Comparison of ENCODE assay signal across 29 mouse cellular contexts in the genomic region with DNA sequence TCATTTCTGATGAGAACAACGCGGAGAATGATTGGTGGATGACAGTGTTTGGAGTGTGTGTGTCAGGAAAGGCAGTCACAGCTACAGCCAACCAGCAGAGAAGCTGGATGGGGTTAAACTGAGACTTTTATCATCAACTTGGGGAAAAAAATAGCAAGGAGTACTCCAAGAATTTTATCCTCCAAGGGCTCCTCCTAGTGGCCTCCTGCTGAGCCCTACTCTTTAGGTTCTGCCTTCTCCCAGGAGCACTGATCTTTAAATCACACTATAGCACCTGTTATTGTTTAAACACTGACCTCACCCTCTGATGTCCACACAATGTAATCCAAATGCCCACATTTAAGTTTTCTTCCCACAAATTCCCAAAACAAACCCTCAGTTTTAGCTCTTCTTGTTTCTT. TPM values are rescaled to one million over a fixed set of nuclear protein-coding genes. Genes with fewer than 3 reads are reported as not detected.
A peak's percentile ranks its signal among the peaks of the same experiment; 100 is the strongest.
DNase-seq lines count a peak whose midpoint lies in the region; ATAC-seq and TF ChIP-seq lines count a peak whose summit lies in the region.
"Had no signal": no experiment of that assay in that cellular context is flagged by ENCODE, and none has a peak within 500 bp of the region (broad histone marks: within the 10 kb centered on the region; RNA-seq: fewer than 3 reads in every experiment).

No protein-coding gene starts in this region.

- no peak overlapping the region for H3K4me3 ChIP-seq in forebrain, postnatal 0 days (ENCODE audit: low read depth, low read length)
- H3K4me3 ChIP-seq in forebrain, embryonic 16.5 days (replicated peaks; ENCODE audit: low read length), result no peak overlapping the region
- no peak overlapping the region for H3K4me3 ChIP-seq in hindbrain, postnatal 0 days (ENCODE audit: low read length)
- H3K4me3 ChIP-seq: embryonic facial prominence, embryonic 13.5 days; forebrain, embryonic 15.5 days; heart, embryonic 12.5 days; hindbrain, embryonic 12.5 days; kidney, embryonic 15.5 days; limb, embryonic 10.5 days; liver, embryonic 13.5 days; midbrain, embryonic 13.5 days; neural tube, embryonic 13.5 days had no signal

- 76% methylated on average over 2 of the region's 2 CpGs for WGBS in forebrain, postnatal 0 days
- 61% methylated on average over 2 of the region's 2 CpGs for WGBS in forebrain, embryonic 16.5 days
- WGBS in hindbrain, postnatal 0 days, result 73% methylated on average over 2 of the region's 2 CpGs

- H3K4me1 ChIP-seq in forebrain, postnatal 0 days (ENCODE audit: insufficient read depth), result no peaks in the 10 kb centered on the region
- no peaks in the 10 kb centered on the region for H3K4me1 ChIP-seq in forebrain, embryonic 16.5 days (replicated peaks; ENCODE audit: control insufficient read depth, insufficient read depth, low read length)
- H3K4me1 ChIP-seq in hindbrain, postnatal 0 days (ENCODE audit: insufficient read depth, low read length), result no peaks in the 10 kb centered on the region
- H3K4me1 ChIP-seq: embryonic facial prominence, embryonic 13.5 days; forebrain, embryonic 15.5 days; heart, embryonic 12.5 days; hindbrain, embryonic 12.5 days; kidney, embryonic 15.5 days; limb, embryonic 10.5 days; liver, embryonic 13.5 days; midbrain, embryonic 13.5 days; neural tube, embryonic 13.5 days had no signal

- H3K27me3 ChIP-seq in forebrain, postnatal 0 days (ENCODE audit: insufficient read depth, low read length), result no peaks in the 10 kb centered on the region
- H3K27me3 ChIP-seq in forebrain, embryonic 16.5 days (replicated peaks; ENCODE audit: control insufficient read depth, insufficient read depth, low read length), result no peaks in the 10 kb centered on the region
- H3K27me3 ChIP-seq in hindbrain, postnatal 0 days (ENCODE audit: insufficient read depth, low read length), result no peaks in the 10 kb centered on the region
- H3K27me3 ChIP-seq: embryonic facial prominence, embryonic 13.5 days; forebrain, embryonic 15.5 days; heart, embryonic 12.5 days; hindbrain, embryonic 12.5 days; kidney, embryonic 15.5 days; liver, embryonic 13.5 days; midbrain, embryonic 13.5 days; neural tube, embryonic 13.5 days had no signal

- no peaks in the 10 kb centered on the region for H3K36me3 ChIP-seq in forebrain, postnatal 0 days (ENCODE audit: insufficient read depth)
- H3K36me3 ChIP-seq in forebrain, embryonic 16.5 days (ENCODE audit: control insufficient read depth, insufficient read depth), result no peaks in the 10 kb centered on the region
- H3K36me3 ChIP-seq in hindbrain, postnatal 0 days (ENCODE audit: insufficient read depth, low read length), result no peaks in the 10 kb centered on the region
- H3K36me3 ChIP-seq: embryonic facial prominence, embryonic 13.5 days; forebrain, embryonic 15.5 days; heart, embryonic 12.5 days; hindbrain, embryonic 12.5 days; kidney, embryonic 15.5 days; limb, embryonic 10.5 days; liver, embryonic 13.5 days; midbrain, embryonic 13.5 days; neural tube, embryonic 13.5 days had no signal

- H3K4me2 ChIP-seq in forebrain, postnatal 0 days (ENCODE audit: low read depth), result no peak overlapping the region
- H3K4me2 ChIP-seq in forebrain, embryonic 16.5 days (ENCODE audit: low read length), result no peak overlapping the region
- H3K4me2 ChIP-seq in hindbrain, postnatal 0 days (ENCODE audit: low read depth, low read length), result no peak overlapping the region
- H3K4me2 ChIP-seq: embryonic facial prominence, embryonic 13.5 days; forebrain, embryonic 15.5 days; heart, embryonic 12.5 days; hindbrain, embryonic 12.5 days; kidney, embryonic 15.5 days; liver, embryonic 13.5 days; midbrain, embryonic 13.5 days; neural tube, embryonic 13.5 days had no signal

- H3K9me3 ChIP-seq in forebrain, postnatal 0 days (ENCODE audit: low read length), result no peaks in the 10 kb centered on the region
- no peaks in the 10 kb centered on the region for H3K9me3 ChIP-seq in forebrain, embryonic 16.5 days (ENCODE audit: control insufficient read depth, low read length)
- no peaks in the 10 kb centered on the region for H3K9me3 ChIP-seq in hindbrain, postnatal 0 days (ENCODE audit: low read length)
- H3K9me3 ChIP-seq: embryonic facial prominence, embryonic 13.5 days; heart, embryonic 12.5 days; kidney, embryonic 15.5 days; limb, embryonic 10.5 days; liver, embryonic 13.5 days; midbrain, embryonic 13.5 days; neural tube, embryonic 13.5 days had no signal

- H3K27ac ChIP-seq in forebrain, postnatal 0 days (ENCODE audit: low read depth, low read length), result no peak overlapping the region
- no peak overlapping the region for H3K27ac ChIP-seq in forebrain, embryonic 16.5 days (ENCODE audit: low read length)
- no peak overlapping the region for H3K27ac ChIP-seq in hindbrain, postnatal 0 days
- H3K27ac ChIP-seq: embryonic facial prominence, embryonic 13.5 days; forebrain, embryonic 15.5 days; hindbrain, embryonic 12.5 days; kidney, embryonic 15.5 days; limb, embryonic 10.5 days; liver, embryonic 13.5 days; midbrain, embryonic 13.5 days; neural tube, embryonic 13.5 days had no signal

- DNase-seq in forebrain, postnatal 0 days, result peak; percentile 1
- DNase-seq in left cerebral cortex, adult 18-20 months (ENCODE audit: low spot score in 2 of 2), result peak; percentile 14 to 29
- no peak for DNase-seq in left cerebral cortex, postnatal 36 days (ENCODE audit: low spot score in 2 of 2)
- DNase-seq in 3T3-L1 (ENCODE audit: low read depth, low spot score), result peak; percentile 4
- peak; percentile 14 for DNase-seq in ZHBTc4 (ENCODE audit: low read depth, low spot score)
- no peak for DNase-seq in cerebellum, adult 8-10 months
- no peak for DNase-seq in hindbrain, postnatal 0 days (ENCODE audit: low spot score)
- DNase-seq: adrenal gland, postnatal 36 days; cerebellum, adult 18-20 months; cerebellum, postnatal 36 days; heart, adult 11 months; heart, postnatal 14 days; layer of hippocampus, postnatal 36 days; liver, embryonic 13.5 days had no signal

- no peak for ATAC-seq in forebrain, postnatal 0 days
- no peak for ATAC-seq in forebrain, embryonic 16.5 days
- ATAC-seq in hindbrain, postnatal 0 days, result no peak
- ATAC-seq: activated CD4-positive, CD25-positive, alpha-beta regulatory T cell, adult 4 months; forebrain, embryonic 15.5 days; inflammation-experienced regulatory T-cells, adult 6 months; midbrain, embryonic 13.5 days; Patski had no signal

- intact Hi-C loops in left cerebral cortex, postnatal 36 days (cut with DNase I), result loop anchor here (10.0 kb wide), 1 partner anchor 578 kb away; a partner anchor contains a TSS

- TF ChIP-seq CTCF in forebrain, postnatal 0 days (IDR thresholded peaks at IDR 0.05; ENCODE audit: low read depth), result 0 out of 2 replicates have a peak, but pooled peaks have one; percentile 16
- TF ChIP-seq CTCF in hindbrain, postnatal 0 days (IDR thresholded peaks at IDR 0.05; ENCODE audit: low read depth), result no peak

- no peak overlapping the region for H3K9ac ChIP-seq in forebrain, postnatal 0 days
- H3K9ac ChIP-seq in forebrain, embryonic 16.5 days (replicated peaks; ENCODE audit: low read depth, low read length), result no peak overlapping the region
- no peak overlapping the region for H3K9ac ChIP-seq in hindbrain, postnatal 0 days (replicated peaks; ENCODE audit: low read length)
- H3K9ac ChIP-seq: embryonic facial prominence, embryonic 13.5 days; forebrain, embryonic 15.5 days; heart, embryonic 12.5 days; hindbrain, embryonic 12.5 days; kidney, embryonic 15.5 days; liver, embryonic 13.5 days; midbrain, embryonic 13.5 days; neural tube, embryonic 13.5 days had no signal

RNA-seq across cellular contexts. Expression of a gene that starts 30.4 kb away (rescaled TPM):
- not detected in 2 replicates for total RNA-seq in forebrain, postnatal 0 days (2014; rRNA removed)
- polyA plus RNA-seq in forebrain, postnatal 0 days (2015; fragmentation: Nextera tagmentation; extraction: Ambion mirVana), result not detected in 2 replicates
- not detected in 2 replicates for polyA plus RNA-seq in forebrain, embryonic 16.5 days (2015; fragmentation: Nextera tagmentation; extraction: Ambion mirVana)
- total RNA-seq in left cerebral cortex, adult 18-20 months (2021), result under 1 TPM in 1 of 2 experiments, not detected in 1; 0.33 TPM
- total RNA-seq in left cerebral cortex, postnatal 36 days (2021), result not detected
- total RNA-seq in hindbrain, postnatal 0 days (2014; rRNA removed), result not detected in 2 replicates
- polyA plus RNA-seq in hindbrain, postnatal 0 days (2015; fragmentation: Nextera tagmentation; extraction: Ambion mirVana), result not detected in 2 replicates
- total RNA-seq: layer of hippocampus, postnatal 36 days had no signal
- polyA plus RNA-seq: C2C12; embryonic facial prominence, embryonic 13.5 days; forebrain, embryonic 15.5 days; heart, embryonic 12.5 days; hindbrain, embryonic 12.5 days; inflammation-experienced regulatory T-cells, adult 6 months; midbrain, embryonic 13.5 days; neural tube, embryonic 13.5 days; Patski had no signal

RNA-seq across cellular contexts. Expression of a gene that starts 36.1 kb away (rescaled TPM):
- total RNA-seq in forebrain, postnatal 0 days (2014; rRNA removed), result not detected in 2 replicates
- not detected in 2 replicates for polyA plus RNA-seq in forebrain, postnatal 0 days (2015; fragmentation: Nextera tagmentation; extraction: Ambion mirVana)
- polyA plus RNA-seq in forebrain, embryonic 16.5 days (2015; fragmentation: Nextera tagmentation; extraction: Ambion mirVana), result not detected in 2 replicates
- not detected for total RNA-seq in left cerebral cortex, adult 18-20 months (2021)
- total RNA-seq in left cerebral cortex, postnatal 36 days (2021), result not detected
- total RNA-seq in hindbrain, postnatal 0 days (2014; rRNA removed), result not detected in 2 replicates
- not detected in 2 replicates for polyA plus RNA-seq in hindbrain, postnatal 0 days (2015; fragmentation: Nextera tagmentation; extraction: Ambion mirVana)
- total RNA-seq: adrenal gland, postnatal 36 days; gastrocnemius, adult 8-10 months; heart, postnatal 14 days; layer of hippocampus, postnatal 36 days had no signal
- polyA plus RNA-seq: activated CD4-positive, CD25-positive, alpha-beta regulatory T cell, adult 4 months; C2C12; forebrain, embryonic 15.5 days; heart, embryonic 12.5 days; hindbrain, embryonic 12.5 days; inflammation-experienced regulatory T-cells, adult 6 months; kidney, embryonic 15.5 days; limb, embryonic 10.5 days; liver, embryonic 13.5 days; lung, embryonic 16.5 days; midbrain, embryonic 13.5 days; neural tube, embryonic 13.5 days; Patski had no signal

RNA-seq across cellular contexts. Expression of a gene that starts 51.4 kb away (rescaled TPM):
- total RNA-seq in forebrain, postnatal 0 days (2014; rRNA removed), result not detected in 2 replicates
- polyA plus RNA-seq in forebrain, postnatal 0 days (2015; fragmentation: Nextera tagmentation; extraction: Ambion mirVana), result not detected in 2 replicates
- polyA plus RNA-seq in forebrain, embryonic 16.5 days (2015; fragmentation: Nextera tagmentation; extraction: Ambion mirVana), result not detected in 2 replicates
- not detected for total RNA-seq in left cerebral cortex, adult 18-20 months (2021)
- total RNA-seq in left cerebral cortex, postnatal 36 days (2021), result not detected
- total RNA-seq in hindbrain, postnatal 0 days (2014; rRNA removed), result not detected in 2 replicates
- polyA plus RNA-seq in hindbrain, postnatal 0 days (2015; fragmentation: Nextera tagmentation; extraction: Ambion mirVana), result not detected in 2 replicates
- total RNA-seq: adrenal gland, postnatal 36 days; gastrocnemius, adult 8-10 months; heart, postnatal 14 days had no signal
- polyA plus RNA-seq: activated CD4-positive, CD25-positive, alpha-beta regulatory T cell, adult 4 months; C2C12; embryonic facial prominence, embryonic 13.5 days; forebrain, embryonic 15.5 days; heart, embryonic 12.5 days; hindbrain, embryonic 12.5 days; kidney, embryonic 15.5 days; limb, embryonic 10.5 days; liver, embryonic 13.5 days; lung, embryonic 16.5 days; midbrain, embryonic 13.5 days; neural tube, embryonic 13.5 days; Patski had no signal

RNA-seq across cellular contexts. Expression of a gene that starts 54.5 kb away (rescaled TPM):
- not detected in 2 replicates for total RNA-seq in forebrain, postnatal 0 days (2014; rRNA removed)
- polyA plus RNA-seq in forebrain, postnatal 0 days (2015; fragmentation: Nextera tagmentation; extraction: Ambion mirVana), result 0.30 TPM in 1 of 2 replicates, not detected in the other
- 0.34 and 0.40 TPM in 2 replicates for polyA plus RNA-seq in forebrain, embryonic 16.5 days (2015; fragmentation: Nextera tagmentation; extraction: Ambion mirVana)
- total RNA-seq in left cerebral cortex, adult 18-20 months (2021), result under 1 TPM in 1 of 2 experiments, not detected in 1; 0.77 TPM
- total RNA-seq in left cerebral cortex, postnatal 36 days (2021), result under 1 TPM; 0.22 to 0.54 TPM
- 0.29 TPM in 1 of 2 replicates, not detected in the other for total RNA-seq in hindbrain, postnatal 0 days (2014; rRNA removed)
- 0.59 and 0.68 TPM in 2 replicates for polyA plus RNA-seq in hindbrain, postnatal 0 days (2015; fragmentation: Nextera tagmentation; extraction: Ambion mirVana)
- total RNA-seq: adrenal gland, postnatal 36 days; gastrocnemius, adult 8-10 months; heart, postnatal 14 days had no signal
- polyA plus RNA-seq: C2C12; embryonic facial prominence, embryonic 13.5 days; inflammation-experienced regulatory T-cells, adult 6 months; Patski had no signal

Comparison
In these comparisons a context has a peak if more than half of its experiments do, and no peak if none do; other contexts are left out.
1. DNase-seq: peak in forebrain, postnatal 0 days (single experiment), left cerebral cortex, adult 18-20 months (2 of 2), 3T3-L1 (single experiment) and ZHBTc4 (single experiment); none in left cerebral cortex, postnatal 36 days (0 of 2), cerebellum, adult 8-10 months (single experiment) and hindbrain, postnatal 0 days (single experiment).